Mouse (Mus musculus) kidney, embryonic 14.5 days (tissue): ENCODE data around the gene Shank3. TPM values are rescaled to one million over a fixed set of nuclear protein-coding genes. Genes with fewer than 3 reads are reported as not detected.

Experiments used
- ATAC-seq: fragments of 200-750 bp; cut with Nextera tagmentation; 2 replicates; pipeline ENCODE4 v1.8.0; 2017; ENCODE audit warnings: moderate number of reproducible peaks, mild to moderate bottlenecking, moderate TSS enrichment, moderate library complexity; ENCODE audit not compliant: low FRiP score, low TSS enrichment
- H3K27ac ChIP-seq: fragments of 300-500 bp; sonication (generic); 2 replicates; pipeline ENCODE4 v1.5.1; 2014; ENCODE audit warnings: low read depth, mild to moderate bottlenecking, low read length, moderate library complexity, mixed read lengths
- H3K27me3 ChIP-seq: fragments of 300-500 bp; sonication (generic); 2 replicates; pipeline ENCODE4 v1.6.1; 2014; ENCODE audit warnings: mild to moderate bottlenecking, low read length; ENCODE audit not compliant: control insufficient read depth, insufficient read depth
- H3K36me3 ChIP-seq: fragments of 300-500 bp; sonication (generic); 2 replicates; pipeline ENCODE4 v1.6.1; 2014; ENCODE audit warnings: low read length, mixed read lengths; ENCODE audit not compliant: control insufficient read depth, insufficient read depth
- H3K4me1 ChIP-seq: fragments of 300-500 bp; sonication (generic); 2 replicates; pipeline ENCODE4 v1.6.1; 2014; ENCODE audit warnings: low read length, mixed read lengths; ENCODE audit not compliant: control insufficient read depth, insufficient read depth
- H3K4me2 ChIP-seq: fragments of 300-500 bp; sonication (generic); replicated peaks from 2 replicates; pipeline ENCODE4 v1.6.1; 2014; ENCODE audit warnings: low read depth, mild to moderate bottlenecking, low read length
- H3K4me3 ChIP-seq: fragments of 300-500 bp; sonication (generic); 2 replicates; pipeline ENCODE4 v1.5.1; 2014; ENCODE audit warnings: mild to moderate bottlenecking, low read length
- H3K9ac ChIP-seq: fragments of 300-500 bp; sonication (generic); 2 replicates; pipeline ENCODE4 v1.6.1; 2014; ENCODE audit warnings: low read depth, mild to moderate bottlenecking, low read length, moderate library complexity
- H3K9me3 ChIP-seq: fragments of 300-500 bp; sonication (generic); 2 replicates; pipeline ENCODE4 v1.6.1; 2016; ENCODE audit warnings: low read length; ENCODE audit not compliant: control insufficient read depth
- WGBS: fragments of 180-500 bp; shearing (Covaris S2); extraction: QIAGEN DNeasy Blood & Tissue Kit; methylation state at CpG from one replicate; pipeline ENCODE4 v1.1.7; 2014; 5-methylcytosine and 5-hydroxymethylcytosine counted together
- polyA plus RNA-seq: library from polyadenylated mRNA; unstranded; fragments of >200 nt; fragmentation: Nextera tagmentation; extraction: Ambion mirVana; gene quantifications from 2 replicates; pipeline ENCODE4 v1.2.1, GENCODE M21; 2014

Shank3 gene
- polyA plus RNA-seq, 1 experiment from 2014 or later = 2.5 TPM

DNA sequence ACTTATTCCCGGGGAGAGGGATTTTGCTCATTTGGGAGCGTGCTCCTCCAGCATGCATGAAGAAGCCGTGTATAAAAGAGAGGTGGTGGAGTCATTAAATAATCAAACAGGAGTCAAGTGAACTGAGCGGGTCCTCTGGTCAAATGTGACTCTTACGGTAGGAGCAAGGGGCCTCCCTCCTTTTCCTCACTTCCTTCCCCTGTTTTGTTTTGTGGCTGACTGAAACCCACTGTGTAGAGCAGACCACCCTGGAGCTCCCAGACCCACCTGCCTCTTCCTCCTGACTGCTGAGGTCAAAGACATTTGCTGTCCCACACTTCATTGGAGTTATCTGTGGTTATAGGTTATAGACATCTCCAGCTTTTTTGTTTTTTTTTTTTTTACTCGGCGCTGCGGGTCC, 108.1 kb downstream of the Shank3 start:
- Histone ChIP-seq H3K27me3 (no peaks in the 10 kb centered on the region), H3K27ac (no peak overlapping the region), H3K4me3 (no peak overlapping the region), H3K4me2 (no peak overlapping the region), H3K4me1 (no peaks in the 10 kb centered on the region), H3K9ac (no peak overlapping the region), H3K9me3 (no peaks in the 10 kb centered on the region), H3K36me3 (no peaks in the 10 kb centered on the region)
- ATAC-seq = no peak
- WGBS = 84% methylated on average over 8 of the region's 8 CpGs

- H3K9ac ChIP-seq = no peak overlapping the region
- ATAC-seq = no peak
These were observed 108.5 kb downstream of the Shank3 start for GRCm38 (mm10) chr15:89607888-89608287.

More at GRCm38 (mm10) chr15:89607888-89608287, 108.5 kb downstream of the Shank3 start:
- Histone ChIP-seq H3K27me3 (no peaks in the 10 kb centered on the region), H3K4me1 (no peaks in the 10 kb centered on the region), H3K27ac (no peak overlapping the region), H3K4me2 (no peak overlapping the region), H3K9me3 (no peaks in the 10 kb centered on the region), H3K4me3 (no peak overlapping the region), H3K36me3 (no peaks in the 10 kb centered on the region)
- 85% methylated on average over 9 of the region's 9 CpGs for WGBS

Other genes with a start within 250 kb of the Shank3 start
- gene Sbf1, start 184.3 kb upstream of the Shank3 start, polyA plus RNA-seq = 55.6 and 62.0 TPM in 2 replicates
- gene Adm2, start 176.9 kb upstream of the Shank3 start, polyA plus RNA-seq = 0.43 and 0.44 TPM in 2 replicates
- gene Miox, start 165.2 kb upstream of the Shank3 start, polyA plus RNA-seq = 0.76 TPM in 1 of 2 replicates, not detected in the other
- 28.0 and 48.1 TPM in 2 replicates for gene Lmf2, start 144.0 kb upstream of the Shank3 start, polyA plus RNA-seq
- gene Ncaph2, start 143.9 kb upstream of the Shank3 start, polyA plus RNA-seq = 130 and 151 TPM in 2 replicates
- 10.2 and 11.4 TPM in 2 replicates for gene Sco2, start 125.8 kb upstream of the Shank3 start, polyA plus RNA-seq
- 1.6 and 1.8 TPM in 2 replicates for gene Tymp, start 122.6 kb upstream of the Shank3 start, polyA plus RNA-seq
- 0.50 TPM in 1 of 2 replicates, not detected in the other for gene Odf3b, start 120.3 kb upstream of the Shank3 start, polyA plus RNA-seq
- not detected in 2 replicates for gene Klhdc7b, start 114.7 kb upstream of the Shank3 start, polyA plus RNA-seq
- gene Syce3, start 89.1 kb upstream of the Shank3 start, polyA plus RNA-seq = not detected in 2 replicates
- gene Cpt1b, start 73.8 kb upstream of the Shank3 start, polyA plus RNA-seq = 1.7 and 2.5 TPM in 2 replicates
- gene C730034F03Rik, start 70.0 kb upstream of the Shank3 start, polyA plus RNA-seq = 3.1 TPM in 2 replicates
- gene Gm44502, start 69.9 kb upstream of the Shank3 start, polyA plus RNA-seq = not detected in 2 replicates
- 51.7 and 57.7 TPM in 2 replicates for gene Chkb, start 69.7 kb upstream of the Shank3 start, polyA plus RNA-seq
- gene Mapk8ip2, start 45.7 kb upstream of the Shank3 start, polyA plus RNA-seq = 0.34 and 0.37 TPM in 2 replicates
- gene Arsa, start 22.2 kb upstream of the Shank3 start, polyA plus RNA-seq = 11.1 and 12.1 TPM in 2 replicates
- 0.32 TPM in 1 of 2 replicates, not detected in the other for gene Acr, start 68.7 kb downstream of the Shank3 start, polyA plus RNA-seq
- gene Rabl2, start 92.3 kb downstream of the Shank3 start, polyA plus RNA-seq = 66.2 and 66.9 TPM in 2 replicates